Mouse (Mus musculus) neutrophil, adult 59 days (primary cell): ENCODE data around the gene Nxph2. TPM values are rescaled to one million over a fixed set of nuclear protein-coding genes. Genes with fewer than 3 reads are reported as not detected.

Source experiments
- total RNA-seq, 2 experiments: library from RNA; stranded (reverse); gene quantifications; 1 replicate in 1 of 2; 2 replicates in 1 of 2; pipeline ENCODE4 v1.2.4; 2023

Gene Nxph2
- total RNA-seq = not detected

GRCm38 (mm10) chr2:23320746-23321585 lies at the start of gene Nxph2:
TSS of gene Nxph2 (plus strand) at chr2:23321246.

Other genes with a start within 250 kb of the Nxph2 start
- gene Mastl, start 165.2 kb upstream of the Nxph2 start, total RNA-seq = 1 to 10 TPM; 7.4 to 8.1 TPM
- 100 to 1,000 TPM in 1 of 2 experiments, 10 to 100 TPM in 1; 90.1 to 104 TPM for gene Yme1l1, start 164.9 kb upstream of the Nxph2 start, total RNA-seq
- gene 4931423N10Rik, start 113.8 kb upstream of the Nxph2 start, total RNA-seq = not detected